Mouse (Mus musculus): ENCODE measurements around the gene Fam207a. TPM values are rescaled to one million over a fixed set of nuclear protein-coding genes. Genes with fewer than 3 reads are reported as not detected.
A peak's percentile ranks its signal among the peaks of the same experiment; 100 is the strongest.

The Fam207a gene
- polyA plus RNA-seq, 1 experiment from 2014 or later: 34.1 TPM

GRCm38 (mm10) chr10:77455251-77456010 is 60.2 kb downstream of the Fam207a start:
- Histone ChIP-seq H3K27ac (no peak overlapping the region), H3K4me2 (ENCODE audit: low read length) (no peak overlapping the region), H3K9me3 (replicated peaks; ENCODE audit: low read length) (no peaks in the 10 kb centered on the region), H3K4me1 (replicated peaks; ENCODE audit: insufficient read depth, low read length) (no peaks in the 10 kb centered on the region), H3K4me3 (replicated peaks; ENCODE audit: low read depth, low read length) (no peak overlapping the region), H3K36me3 (ENCODE audit: insufficient read depth, low read length) (no peaks in the 10 kb centered on the region), H3K27me3 (ENCODE audit: insufficient read depth, low read length) (no peaks in the 10 kb centered on the region), H3K9ac (ENCODE audit: low read depth, low read length) (no peak overlapping the region)
- DNase-seq (ENCODE audit: low spot score) (no peak), ATAC-seq (replicated peaks; ENCODE audit: low FRiP score, low read depth) (no peak)
- no peak for TF ChIP-seq CTCF (IDR thresholded peaks at IDR 0.05; ENCODE audit: low read depth)
- 69% methylated on average over 14 of the region's 14 CpGs for WGBS

- Histone ChIP-seq H3K4me3 (replicated peaks; ENCODE audit: low read depth, low read length) (no peak overlapping the region), H3K27me3 (ENCODE audit: insufficient read depth, low read length) (no peaks in the 10 kb centered on the region), H3K4me2 (ENCODE audit: low read length) (no peak overlapping the region), H3K9ac (ENCODE audit: low read depth, low read length) (no peak overlapping the region), H3K9me3 (replicated peaks; ENCODE audit: low read length) (no peaks in the 10 kb centered on the region), H3K27ac (no peak overlapping the region), H3K4me1 (replicated peaks; ENCODE audit: insufficient read depth, low read length) (no peaks in the 10 kb centered on the region), H3K36me3 (ENCODE audit: insufficient read depth, low read length) (no peaks in the 10 kb centered on the region)
- DNase-seq (ENCODE audit: low spot score) (no peak), ATAC-seq (replicated peaks; ENCODE audit: low FRiP score, low read depth) (no peak)
- WGBS: 41% methylated on average over 6 of the region's 6 CpGs
- no peak for TF ChIP-seq CTCF (IDR thresholded peaks at IDR 0.05; ENCODE audit: low read depth)
Measured at GRCm38 (mm10) chr10:77454795-77455194, 60.8 kb downstream of the Fam207a start.

- Histone ChIP-seq H3K4me3 (replicated peaks; ENCODE audit: low read depth, low read length) (no peak overlapping the region), H3K27ac (no peak overlapping the region), H3K9me3 (replicated peaks; ENCODE audit: low read length) (no peaks in the 10 kb centered on the region), H3K36me3 (ENCODE audit: insufficient read depth, low read length) (no peaks in the 10 kb centered on the region), H3K27me3 (ENCODE audit: insufficient read depth, low read length) (no peaks in the 10 kb centered on the region), H3K4me1 (replicated peaks; ENCODE audit: insufficient read depth, low read length) (peaks cover 9% of the 10 kb centered on the region; the same call in 1 of the 2 replicates), H3K9ac (ENCODE audit: low read depth, low read length) (no peak overlapping the region), H3K4me2 (ENCODE audit: low read length) (no peak overlapping the region)
- 90% methylated on average over 4 of the region's 4 CpGs for WGBS
- ATAC-seq (replicated peaks; ENCODE audit: low FRiP score, low read depth): no peak
- no peak for DNase-seq (ENCODE audit: low spot score)
- TF ChIP-seq CTCF (IDR thresholded peaks at IDR 0.05; ENCODE audit: low read depth): no peak
Measured at GRCm38 (mm10) chr10:77451822-77452221, 63.8 kb downstream of the Fam207a start.

GRCm38 (mm10) chr10:77450159-77450464 is 65.5 kb downstream of the Fam207a start:
- Histone ChIP-seq H3K4me2 (ENCODE audit: low read length) (no peak overlapping the region), H3K4me1 (replicated peaks; ENCODE audit: insufficient read depth, low read length) (peaks cover 9% of the 10 kb centered on the region; the same call in 1 of the 2 replicates), H3K36me3 (ENCODE audit: insufficient read depth, low read length) (no peaks in the 10 kb centered on the region), H3K27me3 (ENCODE audit: insufficient read depth, low read length) (no peaks in the 10 kb centered on the region), H3K27ac (no peak overlapping the region), H3K9ac (ENCODE audit: low read depth, low read length) (no peak overlapping the region), H3K4me3 (replicated peaks; ENCODE audit: low read depth, low read length) (no peak overlapping the region), H3K9me3 (replicated peaks; ENCODE audit: low read length) (no peaks in the 10 kb centered on the region)
- no peak for TF ChIP-seq CTCF (IDR thresholded peaks at IDR 0.05; ENCODE audit: low read depth)
- no peak for DNase-seq (ENCODE audit: low spot score)
- no peak for ATAC-seq (replicated peaks; ENCODE audit: low FRiP score, low read depth)

- 12% methylated on average over 23 of the region's 23 CpGs for WGBS
- H3K4me1 ChIP-seq (replicated peaks; ENCODE audit: insufficient read depth, low read length): peaks cover 9% of the 10 kb centered on the region; the same call in 1 of the 2 replicates
- H3K4me2 ChIP-seq (ENCODE audit: low read length): peak overlapping the region; percentile 52
- no peaks in the 10 kb centered on the region for H3K27me3 ChIP-seq (ENCODE audit: insufficient read depth, low read length)
- DNase-seq (ENCODE audit: low spot score): peak; percentile 56
- peak overlapping the region; percentile 15; the same call in 1 of the 2 replicates for H3K4me3 ChIP-seq (replicated peaks; ENCODE audit: low read depth, low read length)
- no peak overlapping the region for H3K27ac ChIP-seq
- no peak for ATAC-seq (replicated peaks; ENCODE audit: low FRiP score, low read depth)
- no peak for TF ChIP-seq CTCF (IDR thresholded peaks at IDR 0.05; ENCODE audit: low read depth)
- no peaks in the 10 kb centered on the region for H3K9me3 ChIP-seq (replicated peaks; ENCODE audit: low read length)
- 0 out of 2 replicates have a peak overlapping the region, but pooled peaks have one; percentile 32 for H3K9ac ChIP-seq (ENCODE audit: low read depth, low read length)
- no peaks in the 10 kb centered on the region for H3K36me3 ChIP-seq (ENCODE audit: insufficient read depth, low read length)
Measured at GRCm38 (mm10) chr10:77449315-77450158, 66.0 kb downstream of the Fam207a start.

- TF ChIP-seq CTCF (IDR thresholded peaks at IDR 0.05; ENCODE audit: low read depth): no peak
- 30% methylated on average over 6 of the region's 6 CpGs for WGBS
- DNase-seq (ENCODE audit: low spot score) (no peak), ATAC-seq (replicated peaks; ENCODE audit: low FRiP score, low read depth) (no peak)
- Histone ChIP-seq H3K4me1 (replicated peaks; ENCODE audit: insufficient read depth, low read length) (peaks cover 9% of the 10 kb centered on the region; the same call in 1 of the 2 replicates), H3K9me3 (replicated peaks; ENCODE audit: low read length) (no peaks in the 10 kb centered on the region), H3K4me3 (replicated peaks; ENCODE audit: low read depth, low read length) (0 out of 2 replicates have a peak overlapping the region, but pooled peaks have one; percentile 15), H3K36me3 (ENCODE audit: insufficient read depth, low read length) (no peaks in the 10 kb centered on the region), H3K27me3 (ENCODE audit: insufficient read depth, low read length) (no peaks in the 10 kb centered on the region), H3K9ac (ENCODE audit: low read depth, low read length) (0 out of 2 replicates have a peak overlapping the region, but pooled peaks have one; percentile 32), H3K4me2 (ENCODE audit: low read length) (peak overlapping the region; percentile 52; the same call in 1 of the 2 replicates), H3K27ac (no peak overlapping the region)
Measured at GRCm38 (mm10) chr10:77448698-77449247, 66.8 kb downstream of the Fam207a start.

Data from kidney, postnatal 0 days (tissue).